Mouse (Mus musculus): ENCODE data around the gene Dpf2.
"Not testable (repeated sequence)": the region's sequence is repeated elsewhere in the genome, so short reads cannot be mapped to it uniquely, and the experiment has no call there.

Dpf2 gene

GRCm38 (mm10) chr19:5892262-5892661 is 20.5 kb downstream of the Dpf2 start:
- DNase-seq: no peak

GRCm38 (mm10) chr19:5891521-5892258 is 21.1 kb downstream of the Dpf2 start:
- DNase-seq: no peak

GRCm38 (mm10) chr19:5889211-5889610 is 23.6 kb downstream of the Dpf2 start:
- no peak for DNase-seq

- no peak for DNase-seq
Observed at GRCm38 (mm10) chr19:5887234-5887815, 25.5 kb downstream of the Dpf2 start.

- no peak for DNase-seq
Observed at GRCm38 (mm10) chr19:5885838-5886237, 27.0 kb downstream of the Dpf2 start.

GRCm38 (mm10) chr19:5883935-5884334 is 28.9 kb downstream of the Dpf2 start:
- no peak for DNase-seq

GRCm38 (mm10) chr19:5882079-5882478 is 30.7 kb downstream of the Dpf2 start:
- not testable (repeated sequence) for DNase-seq

GRCm38 (mm10) chr19:5881155-5881554 is 31.7 kb downstream of the Dpf2 start:
- peak; percentile 49 for DNase-seq

- no peak for DNase-seq
Observed at GRCm38 (mm10) chr19:5879735-5880134, 33.1 kb downstream of the Dpf2 start.

GRCm38 (mm10) chr19:5878916-5879315 is 33.9 kb downstream of the Dpf2 start:
- DNase-seq: no peak

GRCm38 (mm10) chr19:5878362-5878722 is 34.5 kb downstream of the Dpf2 start:
- peak; percentile 85 for DNase-seq

GRCm38 (mm10) chr19:5877618-5878361 is 35.0 kb downstream of the Dpf2 start, which contains the start of gene Slc25a45:
Slc25a45 (plus strand) TSS chr19:5877808.
- peak; percentile 88 for DNase-seq

- peak; percentile 97 for DNase-seq
Observed at GRCm38 (mm10) chr19:5874969-5875480, 37.8 kb downstream of the Dpf2 start, which contains the start of gene Frmd8. Frmd8 (minus strand) TSS chr19:5875274.

- DNase-seq: no peak
Observed at GRCm38 (mm10) chr19:5874391-5874968, 38.3 kb downstream of the Dpf2 start.

GRCm38 (mm10) chr19:5872931-5873556 is 39.8 kb downstream of the Dpf2 start:
- DNase-seq: no peak

- no peak for DNase-seq
Observed at GRCm38 (mm10) chr19:5872528-5872927, 40.3 kb downstream of the Dpf2 start.

- DNase-seq: no peak
Observed at GRCm38 (mm10) chr19:5871683-5872082, 41.1 kb downstream of the Dpf2 start.

- DNase-seq: peak; percentile 73
Observed at GRCm38 (mm10) chr19:5871273-5871672, 41.5 kb downstream of the Dpf2 start.

- DNase-seq: no peak
Observed at GRCm38 (mm10) chr19:5868096-5868495, 44.7 kb downstream of the Dpf2 start.

GRCm38 (mm10) chr19:5864710-5865398 is 48.0 kb downstream of the Dpf2 start:
- no peak for DNase-seq

- no peak for DNase-seq
Observed at GRCm38 (mm10) chr19:5863776-5864175, 49.0 kb downstream of the Dpf2 start.
